Mouse (Mus musculus): ENCODE measurements around the gene Slc25a51.
"Not testable (repeated sequence)": the region's sequence is repeated elsewhere in the genome, so short reads cannot be mapped to it uniquely, and the experiment has no call there.

Gene Slc25a51

DNA sequence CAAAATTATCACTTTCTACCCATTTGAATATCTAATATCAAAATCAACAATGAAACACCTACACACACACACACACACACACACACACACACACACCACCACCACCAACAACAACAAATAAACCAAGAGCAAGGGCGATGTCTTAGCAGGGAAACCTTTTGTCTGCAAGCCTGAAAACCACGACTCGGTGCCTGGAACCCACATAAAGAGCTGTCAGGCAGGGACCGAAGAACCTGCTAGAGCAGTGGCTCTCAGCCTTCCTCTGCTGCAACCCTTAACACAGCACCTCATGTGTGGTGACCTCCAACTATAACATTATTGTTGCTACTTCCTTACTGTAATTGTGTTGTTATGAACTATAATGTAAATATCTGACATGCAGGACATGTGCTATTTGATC lies 6.3 kb downstream of the Slc25a51 start:
- DNase-seq (ENCODE audit: low read depth, low spot score): no peak

DNA sequence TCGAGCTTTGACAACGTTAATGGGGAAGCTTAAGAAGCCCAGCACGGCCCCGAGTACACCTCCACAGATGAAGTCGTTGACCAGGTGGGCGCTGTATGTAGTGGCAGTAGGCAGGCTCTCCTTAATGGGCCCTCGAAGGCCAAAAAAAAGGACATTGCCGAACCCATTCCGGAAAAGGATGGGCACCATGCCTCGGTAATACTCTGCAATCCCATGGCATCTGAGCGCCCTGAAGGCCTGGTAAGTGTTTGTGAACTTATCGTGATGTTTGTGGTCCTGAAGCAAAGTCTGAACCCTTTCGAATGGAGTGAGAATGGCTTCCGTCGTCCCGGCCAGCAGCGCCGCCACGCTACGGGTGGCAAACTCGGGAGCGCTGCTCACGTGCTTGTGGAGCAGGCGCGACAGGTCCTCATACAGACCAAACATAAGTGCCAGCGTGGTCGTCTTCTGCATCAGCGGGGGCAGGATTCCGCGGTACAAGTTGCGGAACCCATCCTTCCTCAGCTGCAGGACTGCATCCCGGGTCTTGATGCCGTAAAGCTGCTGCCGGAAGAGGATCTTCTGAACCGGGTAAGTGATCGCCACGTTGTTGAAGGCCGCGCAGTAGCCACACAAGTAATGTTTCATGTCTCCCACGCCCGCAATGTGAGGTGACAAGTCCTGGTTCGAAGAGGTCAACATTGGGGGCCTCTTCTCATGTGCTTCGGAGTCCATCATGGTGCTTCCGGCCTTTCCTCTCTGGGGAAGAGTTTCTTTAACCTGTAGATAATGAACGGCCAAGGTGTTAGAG lies 8.9 kb downstream of the Slc25a51 start:
- DNase-seq (ENCODE audit: low read depth, low spot score): no peak

- not testable (repeated sequence) for DNase-seq (ENCODE audit: low read depth, low spot score)
Observed at GRCm38 (mm10) chr4:45398315-45398714, 10.3 kb downstream of the Slc25a51 start.

- DNase-seq (ENCODE audit: low read depth, low spot score): not testable (repeated sequence)
Observed at GRCm38 (mm10) chr4:45396211-45396610, 12.4 kb downstream of the Slc25a51 start.

- DNase-seq (ENCODE audit: low read depth, low spot score): no peak
Observed at GRCm38 (mm10) chr4:45393658-45394057, 14.9 kb downstream of the Slc25a51 start.

GRCm38 (mm10) chr4:45392994-45393393 lies 15.6 kb downstream of the Slc25a51 start:
- DNase-seq (ENCODE audit: low read depth, low spot score): no peak

GRCm38 (mm10) chr4:45392572-45392971 lies 16.0 kb downstream of the Slc25a51 start:
- no peak for DNase-seq (ENCODE audit: low read depth, low spot score)

GRCm38 (mm10) chr4:45392099-45392498 lies 16.5 kb downstream of the Slc25a51 start:
- DNase-seq (ENCODE audit: low read depth, low spot score): no peak

GRCm38 (mm10) chr4:45387296-45387695 lies 21.3 kb downstream of the Slc25a51 start:
- DNase-seq (ENCODE audit: low read depth, low spot score): not testable (repeated sequence)

- not testable (repeated sequence) for DNase-seq (ENCODE audit: low read depth, low spot score)
Observed at GRCm38 (mm10) chr4:45382133-45382532, 26.4 kb downstream of the Slc25a51 start.

DNA sequence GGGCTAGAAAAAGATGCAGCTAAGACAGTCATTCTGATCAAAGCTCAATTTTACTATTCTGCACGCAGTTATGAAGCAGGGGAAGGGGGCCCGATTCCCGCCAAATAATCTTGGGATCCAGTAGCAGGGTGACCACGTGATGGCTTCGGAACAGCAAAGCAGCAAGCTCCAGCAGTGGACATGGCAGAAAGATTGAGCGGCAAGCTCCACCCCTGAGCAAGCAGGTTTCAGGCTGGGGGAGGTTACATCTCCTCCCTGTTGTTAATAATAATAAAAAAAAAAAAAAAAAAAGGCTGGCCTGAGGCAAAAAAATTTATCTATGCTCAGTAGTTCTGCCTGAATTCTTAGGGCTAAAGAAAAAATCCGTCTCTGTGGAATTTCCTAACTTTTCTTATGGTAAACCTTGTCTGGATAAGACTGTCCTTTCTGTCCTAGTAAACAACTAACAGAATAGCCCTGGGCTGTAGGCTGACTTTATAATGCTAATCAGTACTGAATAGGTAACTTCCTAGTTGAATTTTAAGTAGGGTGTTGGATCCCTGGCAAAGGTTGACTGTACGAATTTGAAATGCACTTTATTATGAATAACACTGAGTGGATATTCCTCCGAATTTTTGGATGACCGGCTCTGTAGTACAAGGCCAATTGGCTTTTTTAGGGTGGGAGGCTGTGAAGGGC lies 27.5 kb downstream of the Slc25a51 start:
- not testable (repeated sequence) for DNase-seq (ENCODE audit: low read depth, low spot score)

GRCm38 (mm10) chr4:45376573-45376972 lies 32.0 kb downstream of the Slc25a51 start:
- no peak for DNase-seq (ENCODE audit: low read depth, low spot score)

GRCm38 (mm10) chr4:45374879-45375278 lies 33.7 kb downstream of the Slc25a51 start:
- no peak for DNase-seq (ENCODE audit: low read depth, low spot score)

DNA sequence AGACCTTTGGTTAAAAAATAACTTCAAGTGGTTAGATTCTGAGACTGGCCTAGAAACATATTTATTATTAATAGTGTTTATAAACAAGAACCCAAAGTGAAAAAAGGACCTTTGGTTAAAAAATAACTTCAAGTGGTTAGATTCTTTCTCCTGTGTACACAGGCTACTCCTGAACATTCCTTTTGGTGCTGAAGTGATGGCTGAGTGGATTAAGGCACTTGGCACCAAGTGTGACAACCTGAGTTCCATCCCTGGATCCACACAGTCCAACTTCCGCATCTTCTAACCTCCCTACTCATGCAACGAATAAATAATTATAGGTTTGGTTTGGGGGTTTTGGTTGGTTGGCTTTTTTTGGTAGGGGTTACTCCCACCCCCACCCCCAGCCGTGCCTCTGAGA lies 37.3 kb downstream of the Slc25a51 start:
- DNase-seq (ENCODE audit: low read depth, low spot score): no peak

GRCm38 (mm10) chr4:45356653-45357052 lies 51.9 kb downstream of the Slc25a51 start:
- no peak for DNase-seq (ENCODE audit: low read depth, low spot score)
